Mouse (Mus musculus) limb, embryonic 11.5 days (tissue): ENCODE measurements around the gene Atg7. TPM values are rescaled to one million over a fixed set of nuclear protein-coding genes. Genes with fewer than 3 reads are reported as not detected.

Experiments
- ATAC-seq: fragments of 200-750 bp; cut with Nextera tagmentation; 2 replicates; pipeline ENCODE4 v1.8.0; 2017; ENCODE audit warnings: low read depth; ENCODE audit not compliant: insufficient number of reproducible peaks, low FRiP score, low TSS enrichment
- DNase-seq: peaks from one replicate; pipeline ENCODE4 v3.0.0-alpha.2; 2015; ENCODE audit warnings: low spot score
- H3K27ac ChIP-seq: fragments of 300-500 bp; sonication (generic); replicated peaks from 2 replicates; pipeline ENCODE4 v1.5.1; 2014; ENCODE audit warnings: low read depth, mild to moderate bottlenecking, low read length
- H3K27me3 ChIP-seq: fragments of 300-500 bp; sonication (generic); 2 replicates; pipeline ENCODE4 v1.6.1; 2014; ENCODE audit warnings: mild to moderate bottlenecking, low read length, mixed read lengths; ENCODE audit not compliant: control insufficient read depth, insufficient read depth
- H3K36me3 ChIP-seq: fragments of 300-500 bp; sonication (generic); 2 replicates; pipeline ENCODE4 v1.6.1; 2014; ENCODE audit warnings: mild to moderate bottlenecking, low read length, moderate library complexity, mixed read lengths; ENCODE audit not compliant: control insufficient read depth, insufficient read depth
- H3K4me1 ChIP-seq: fragments of 300-500 bp; sonication (generic); 2 replicates; pipeline ENCODE4 v1.6.1; 2014; ENCODE audit warnings: low read length, mixed read lengths; ENCODE audit not compliant: control insufficient read depth, insufficient read depth
- H3K4me2 ChIP-seq: fragments of 300-500 bp; sonication (generic); 2 replicates; pipeline ENCODE4 v1.6.1; 2014; ENCODE audit warnings: low read depth, mild to moderate bottlenecking, moderate library complexity; ENCODE audit not compliant: severe bottlenecking
- H3K4me3 ChIP-seq: fragments of 300-500 bp; sonication (generic); 2 replicates; pipeline ENCODE4 v1.5.1; 2014; ENCODE audit warnings: low read depth, low read length
- H3K9ac ChIP-seq: fragments of 300-500 bp; sonication (generic); 2 replicates; pipeline ENCODE4 v1.6.1; 2014; ENCODE audit warnings: mild to moderate bottlenecking, low read length
- H3K9me3 ChIP-seq: fragments of 300-500 bp; sonication (generic); 2 replicates; pipeline ENCODE4 v1.6.1; 2016; ENCODE audit warnings: low read length; ENCODE audit not compliant: control insufficient read depth
- WGBS: fragments of 180-500 bp; shearing (Covaris S2); extraction: QIAGEN DNeasy Blood & Tissue Kit; methylation state at CpG from one replicate; pipeline ENCODE4 v1.1.7; 2014; 5-methylcytosine and 5-hydroxymethylcytosine counted together
- polyA plus RNA-seq: library from polyadenylated mRNA; unstranded; fragments of >200 nt; fragmentation: Nextera tagmentation; extraction: Ambion mirVana; gene quantifications from 2 replicates; pipeline ENCODE4 v1.2.1, GENCODE M21; 2014

The Atg7 gene
- polyA plus RNA-seq, 1 experiment from 2014 or later = 18.9 TPM

GRCm38 (mm10) chr6:114873808-114874137 is 230.9 kb downstream of the Atg7 start:
- DNase-seq (no peak), ATAC-seq (no peak)
- peak overlapping the region; percentile 86 for H3K4me2 ChIP-seq
- H3K9ac ChIP-seq = peak overlapping the region; percentile 73; the same call in 1 of the 2 replicates
- no peaks in the 10 kb centered on the region for H3K27me3 ChIP-seq
- H3K4me3 ChIP-seq = peak overlapping the region; percentile 41
- peaks cover 7% of the 10 kb centered on the region; the same call in 1 of the 2 replicates for H3K36me3 ChIP-seq
- no peaks in the 10 kb centered on the region for H3K9me3 ChIP-seq
- peaks cover 80% of the 10 kb centered on the region for H3K4me1 ChIP-seq
- peak overlapping the region; percentile 98 for H3K27ac ChIP-seq
- 84% methylated on average over 3 of the region's 3 CpGs for WGBS

- H3K4me1 ChIP-seq = peaks cover 79% of the 10 kb centered on the region
- H3K9me3 ChIP-seq = no peaks in the 10 kb centered on the region
- peak overlapping the region; percentile 98 for H3K27ac ChIP-seq
- H3K27me3 ChIP-seq = no peaks in the 10 kb centered on the region
- H3K4me2 ChIP-seq = peak overlapping the region; percentile 86
- WGBS = 17% methylated on average over 19 of the region's 19 CpGs
- DNase-seq = peak; percentile 52
- ATAC-seq = peak; percentile 45
- H3K36me3 ChIP-seq = peaks cover 7% of the 10 kb centered on the region; the same call in 1 of the 2 replicates
- peak overlapping the region; percentile 73 for H3K9ac ChIP-seq
- H3K4me3 ChIP-seq = peak overlapping the region; percentile 41
These were observed 231.4 kb downstream of the Atg7 start for GRCm38 (mm10) chr6:114874138-114874928.

- peak; percentile 84 for ATAC-seq
- Histone ChIP-seq H3K27me3 (no peaks in the 10 kb centered on the region), H3K9me3 (no peaks in the 10 kb centered on the region), H3K4me2 (peak overlapping the region; percentile 86), H3K9ac (peak overlapping the region; percentile 73), H3K27ac (peak overlapping the region; percentile 98), H3K4me1 (peaks cover 72% of the 10 kb centered on the region), H3K36me3 (peaks cover 7% of the 10 kb centered on the region; the same call in 1 of the 2 replicates), H3K4me3 (peak overlapping the region; percentile 41)
- under 1% methylated on average over 18 of the region's 18 CpGs for WGBS
- peak; percentile 98 for DNase-seq
These were observed 232.2 kb downstream of the Atg7 start for GRCm38 (mm10) chr6:114875018-114875558.

- H3K4me3 ChIP-seq = no peak overlapping the region
- ATAC-seq (no peak), DNase-seq (no peak)
- no peaks in the 10 kb centered on the region for H3K27me3 ChIP-seq
- peaks cover 4% of the 10 kb centered on the region; the same call in 1 of the 2 replicates for H3K36me3 ChIP-seq
- H3K4me2 ChIP-seq = no peak overlapping the region
- WGBS = 31% methylated on average over 4 of the region's 4 CpGs
- H3K27ac ChIP-seq = peak overlapping the region; percentile 98
- peaks cover 63% of the 10 kb centered on the region for H3K4me1 ChIP-seq
- no peaks in the 10 kb centered on the region for H3K9me3 ChIP-seq
- H3K9ac ChIP-seq = peak overlapping the region; percentile 34; the same call in 1 of the 2 replicates
These were observed 233.1 kb downstream of the Atg7 start for GRCm38 (mm10) chr6:114876033-114876432.

- DNase-seq (no peak), ATAC-seq (no peak)
- Histone ChIP-seq H3K27me3 (no peaks in the 10 kb centered on the region), H3K9me3 (no peaks in the 10 kb centered on the region), H3K4me2 (no peak overlapping the region), H3K4me3 (no peak overlapping the region), H3K4me1 (peaks cover 60% of the 10 kb centered on the region), H3K9ac (no peak overlapping the region), H3K36me3 (no peaks in the 10 kb centered on the region), H3K27ac (peak overlapping the region; percentile 98)
- 84% methylated on average over 6 of the region's 6 CpGs for WGBS
These were observed 233.6 kb downstream of the Atg7 start for GRCm38 (mm10) chr6:114876546-114876945.

GRCm38 (mm10) chr6:114878841-114879520 is 236.1 kb downstream of the Atg7 start:
- ATAC-seq (no peak), DNase-seq (no peak)
- no peak overlapping the region for H3K9ac ChIP-seq
- H3K27ac ChIP-seq = no peak overlapping the region
- H3K4me3 ChIP-seq = no peak overlapping the region
- WGBS = 93% methylated on average over 19 of the region's 19 CpGs
- no peak overlapping the region for H3K4me2 ChIP-seq
- peaks cover 67% of the 10 kb centered on the region for H3K4me1 ChIP-seq
- no peaks in the 10 kb centered on the region for H3K36me3 ChIP-seq
- no peaks in the 10 kb centered on the region for H3K9me3 ChIP-seq
- no peaks in the 10 kb centered on the region for H3K27me3 ChIP-seq

- DNase-seq (no peak), ATAC-seq (no peak)
- H3K27ac ChIP-seq = no peak overlapping the region
- H3K36me3 ChIP-seq = no peaks in the 10 kb centered on the region
- H3K4me3 ChIP-seq = no peak overlapping the region
- H3K4me1 ChIP-seq = peaks cover 59% of the 10 kb centered on the region
- H3K9ac ChIP-seq = no peak overlapping the region
- WGBS = 89% methylated on average over 4 of the region's 4 CpGs
- no peaks in the 10 kb centered on the region for H3K27me3 ChIP-seq
- no peaks in the 10 kb centered on the region for H3K9me3 ChIP-seq
- no peak overlapping the region for H3K4me2 ChIP-seq
These were observed 237.9 kb downstream of the Atg7 start for GRCm38 (mm10) chr6:114880798-114881197.

- H3K27me3 ChIP-seq = no peaks in the 10 kb centered on the region
- H3K9me3 ChIP-seq = no peaks in the 10 kb centered on the region
- peaks cover 56% of the 10 kb centered on the region for H3K4me1 ChIP-seq
- 0 out of 2 replicates have a peak overlapping the region, but pooled peaks have one; percentile 5 for H3K4me2 ChIP-seq
- 65% methylated on average over 5 of the region's 5 CpGs for WGBS
- DNase-seq = no peak
- no peak overlapping the region for H3K4me3 ChIP-seq
- H3K9ac ChIP-seq = peak overlapping the region; percentile 45
- no peak for ATAC-seq
- no peaks in the 10 kb centered on the region for H3K36me3 ChIP-seq
- peak overlapping the region; percentile 95 for H3K27ac ChIP-seq
These were observed 239.3 kb downstream of the Atg7 start for GRCm38 (mm10) chr6:114882212-114882611.
